ENCODE assay signal across 11 mouse cellular contexts in genomic region chr19:14180244-14180643, GRCm38 (mm10).
DNase-seq lines count a peak whose midpoint lies in the region; ATAC-seq and TF ChIP-seq lines count a peak whose summit lies in the region.
"Had no signal": no experiment of that assay in that cellular context is flagged by ENCODE, and none has a peak within 500 bp of the region (broad histone marks: within the 10 kb centered on the region; RNA-seq: fewer than 3 reads in every experiment).

No protein-coding gene starts in this region.

- H3K4me2 ChIP-seq in lung, postnatal 0 days (replicated peaks; ENCODE audit: low read depth, low read length), result no peak overlapping the region
- H3K4me2 ChIP-seq: forebrain, embryonic 13.5 days had no signal

- no peaks in the 10 kb centered on the region for H3K9me3 ChIP-seq in lung, postnatal 0 days (ENCODE audit: low read length)
- H3K9me3 ChIP-seq: forebrain, embryonic 13.5 days had no signal

- no peak for TF ChIP-seq CTCF in kidney, adult 2 months (conservative IDR thresholded peaks at IDR 0.05; ENCODE audit: insufficient read depth, insufficient read length, low read depth, low read length)
- no peak for TF ChIP-seq CTCF in lung, postnatal 0 days (IDR thresholded peaks at IDR 0.05)
- no peak for TF ChIP-seq CTCF in thymus, adult 2 months (IDR thresholded peaks at IDR 0.05; ENCODE audit: borderline replicate concordance, control insufficient read depth, extremely low read depth, insufficient read depth, low read length, poor library complexity)

- WGBS in kidney, adult 2 months, result 43% methylated on average over 4 of the region's 4 CpGs
- WGBS in lung, postnatal 0 days, result 25% methylated on average over 4 of the region's 4 CpGs
- 59% methylated on average over 4 of the region's 4 CpGs for WGBS in thymus, adult 2 months

- ATAC-seq in lung, postnatal 0 days, result peak; percentile 93
- ATAC-seq in erythroblast, adult 5-6 weeks (replicated peaks; ENCODE audit: low FRiP score, poor library complexity, severe bottlenecking), result no peak
- ATAC-seq: forebrain, embryonic 13.5 days had no signal

- no peak overlapping the region for H3K27ac ChIP-seq in kidney, adult 2 months (ENCODE audit: insufficient read depth, low read depth, low read length)
- H3K27ac ChIP-seq in lung, postnatal 0 days (ENCODE audit: low read length), result no peak overlapping the region
- H3K27ac ChIP-seq in thymus, adult 2 months (ENCODE audit: control insufficient read depth, insufficient read depth, low read length), result no peak overlapping the region
- H3K27ac ChIP-seq: forebrain, embryonic 13.5 days had no signal

- H3K9ac ChIP-seq in lung, postnatal 0 days (replicated peaks; ENCODE audit: low read depth), result no peak overlapping the region
- H3K9ac ChIP-seq: forebrain, embryonic 13.5 days had no signal

- no peaks in the 10 kb centered on the region for H3K27me3 ChIP-seq in kidney, adult 2 months (replicated peaks; ENCODE audit: control insufficient read depth, insufficient read depth, low read length)
- H3K27me3 ChIP-seq in lung, postnatal 0 days (replicated peaks; ENCODE audit: insufficient read depth, low read length), result no peaks in the 10 kb centered on the region
- no peaks in the 10 kb centered on the region for H3K27me3 ChIP-seq in thymus, adult 2 months (ENCODE audit: control insufficient read depth, insufficient read depth, low read length)
- H3K27me3 ChIP-seq: CH12.LX had no signal

- peak; percentile 4 for DNase-seq in kidney, adult 2 months
- no peak for DNase-seq in kidney, adult 8-10 months
- DNase-seq in embryo, embryonic 10.5 days (ENCODE audit: low spot score), result peak; percentile 42
- DNase-seq in heart, adult 8-10 months (ENCODE audit: low spot score), result peak; percentile 43
- peak; percentile 85 for DNase-seq in lung, postnatal 0 days (ENCODE audit: low spot score)
- no peak for DNase-seq in thymus, adult 2 months
- no peak for DNase-seq in layer of hippocampus, adult 8-10 months (ENCODE audit: low spot score in 2 of 2)
- DNase-seq: cerebellum, adult 18-20 months had no signal

- H3K4me3 ChIP-seq in kidney, adult 2 months (ENCODE audit: insufficient read depth, low read depth, low read length), result no peak overlapping the region
- no peak overlapping the region for H3K4me3 ChIP-seq in lung, postnatal 0 days (ENCODE audit: low read depth, low read length)
- no peak overlapping the region for H3K4me3 ChIP-seq in thymus, adult 2 months (ENCODE audit: control insufficient read depth, insufficient read depth, low read length)
- H3K4me3 ChIP-seq: forebrain, embryonic 13.5 days had no signal

- H3K4me1 ChIP-seq in kidney, adult 2 months (ENCODE audit: control insufficient read depth, insufficient read depth, low read length), result no peaks in the 10 kb centered on the region
- H3K4me1 ChIP-seq in lung, postnatal 0 days (ENCODE audit: insufficient read depth, low read depth, low read length), result no peaks in the 10 kb centered on the region
- H3K4me1 ChIP-seq in thymus, adult 2 months (replicated peaks; ENCODE audit: control insufficient read depth, insufficient read depth, low read length), result no peaks in the 10 kb centered on the region
- H3K4me1 ChIP-seq: forebrain, embryonic 13.5 days had no signal

- TF ChIP-seq POLR2A in kidney, adult 2 months (IDR thresholded peaks at IDR 0.05; ENCODE audit: low read depth, low read length), result no peak
- TF ChIP-seq POLR2A in thymus, adult 2 months (IDR thresholded peaks at IDR 0.05; ENCODE audit: control insufficient read depth, extremely low read depth, insufficient read depth, low read length, poor library complexity), result no peak

- no peaks in the 10 kb centered on the region for H3K36me3 ChIP-seq in kidney, adult 2 months (ENCODE audit: control insufficient read depth, insufficient read depth, low read length)
- H3K36me3 ChIP-seq in lung, postnatal 0 days (ENCODE audit: insufficient read depth, low read length), result no peaks in the 10 kb centered on the region
- no peaks in the 10 kb centered on the region for H3K36me3 ChIP-seq in thymus, adult 2 months (ENCODE audit: control insufficient read depth, insufficient read depth, low read length)

- TF ChIP-seq EP300 in lung, postnatal 0 days (IDR thresholded peaks at IDR 0.05), result peak; percentile 42; the same call in 1 of the 2 replicates

Comparison
In these comparisons a context has a peak if more than half of its experiments do, and no peak if none do; other contexts are left out.
1. DNase-seq: peak in kidney, adult 2 months (single experiment), embryo, embryonic 10.5 days (single experiment), heart, adult 8-10 months (single experiment) and lung, postnatal 0 days (single experiment); none in kidney, adult 8-10 months (0 of 2), thymus, adult 2 months (single experiment) and layer of hippocampus, adult 8-10 months (0 of 2).